Mouse (Mus musculus) kidney, adult 18-20 months (tissue): ENCODE measurements at regions not wholly inside any gene's neighbourhood (a gene's known extent, or its start where the extent isn't known, plus 50 kb on each side); places are given as distances from the start of the nearest gene placed in this dataset.

Experiments used
- DNase-seq: peaks from one replicate; pipeline ENCODE4 v3.0.0; 2021

DNA sequence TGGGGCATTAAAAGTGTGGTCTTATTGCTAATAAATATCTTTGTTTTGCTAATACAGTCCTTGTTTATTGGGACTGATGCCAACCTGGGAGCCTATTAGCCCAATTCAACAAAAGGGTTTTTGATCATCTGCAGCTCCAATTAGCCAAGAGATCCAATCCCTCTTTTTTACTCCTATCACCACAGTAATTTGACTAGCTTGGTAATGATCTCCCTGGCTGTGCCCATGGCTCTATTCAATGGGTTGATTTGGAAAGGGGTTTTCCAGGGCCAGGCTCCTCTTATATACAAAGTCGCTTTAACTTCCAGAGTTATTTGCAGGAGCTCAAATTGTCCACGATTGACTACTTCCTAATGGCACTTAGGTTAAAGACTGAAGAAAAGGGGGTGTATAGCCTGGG is 145.1 kb upstream of the Adra1b start:
- DNase-seq: no peak

DNA sequence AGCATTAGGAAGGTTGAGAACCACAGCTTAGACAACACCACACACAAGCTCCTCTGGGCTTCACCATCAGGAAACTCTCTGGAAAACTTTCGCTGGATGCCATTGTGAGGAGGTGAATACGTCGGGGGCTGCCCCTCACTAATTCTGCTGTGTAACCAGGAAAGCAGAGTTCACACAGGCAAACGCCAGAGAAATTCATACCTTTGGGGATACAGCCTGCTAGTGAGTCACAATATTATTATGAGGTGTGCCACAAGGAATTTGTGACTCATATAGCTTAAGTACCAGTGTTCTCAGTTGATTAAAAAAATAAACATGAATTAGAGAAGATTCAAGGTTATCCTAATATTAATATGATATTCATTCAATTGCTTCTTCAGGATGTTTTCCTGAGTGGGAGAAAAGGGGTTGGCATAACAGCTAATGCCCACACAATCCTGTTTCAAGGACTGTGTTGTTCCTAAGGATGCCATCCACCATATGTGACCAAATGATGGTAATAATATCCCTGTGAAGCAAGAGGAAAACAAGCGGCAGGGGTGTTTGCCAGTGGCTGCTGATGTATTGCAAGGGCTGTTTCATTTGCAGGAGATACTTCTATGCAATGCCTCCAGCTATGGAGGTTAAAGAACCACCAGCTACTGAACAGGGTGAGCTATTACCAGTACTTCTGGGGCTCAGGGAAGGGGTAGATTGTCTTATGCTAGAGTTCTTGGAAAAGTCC is 148.4 kb upstream of the Adra1b start:
- no peak for DNase-seq

DNA sequence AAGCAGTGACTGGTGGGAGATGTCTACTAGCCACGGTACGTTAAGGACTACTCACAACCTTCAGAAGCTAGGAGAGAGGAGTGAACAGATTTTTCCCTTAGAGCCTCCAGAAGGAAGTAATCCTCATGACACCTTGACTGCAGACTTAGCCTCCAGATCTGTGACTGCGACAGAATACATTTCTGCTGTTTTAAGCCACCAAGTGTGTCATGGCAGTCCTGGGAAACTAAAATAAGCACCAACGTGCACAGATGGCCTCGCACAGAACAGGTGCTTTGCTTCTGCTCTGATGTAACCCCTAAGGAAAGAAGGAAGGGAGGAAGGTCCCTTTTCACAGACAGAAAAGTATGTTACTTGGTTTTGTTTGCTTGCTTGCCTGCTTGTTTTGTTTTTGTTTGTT is 151.5 kb upstream of the Adra1b start:
- no peak for DNase-seq

DNA sequence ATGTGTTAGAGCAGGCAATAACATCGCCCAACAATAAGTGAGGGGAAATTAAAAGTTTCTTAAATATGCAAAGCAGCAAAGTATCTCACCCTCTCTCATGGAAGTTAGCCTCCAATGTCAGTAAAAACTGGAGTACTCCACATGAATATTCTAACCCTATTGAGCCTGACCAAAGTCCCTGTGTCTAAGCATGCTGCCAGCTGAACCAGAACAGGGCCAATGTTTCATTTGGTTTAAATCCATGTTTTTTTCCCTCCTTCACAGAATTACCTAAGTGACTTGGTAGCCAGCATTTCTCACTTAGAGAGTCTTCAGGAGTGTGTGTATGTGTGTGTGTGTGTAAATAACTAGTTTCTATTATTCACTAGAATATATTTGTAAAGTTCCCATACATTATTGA is 161.4 kb upstream of the Adra1b start:
- no peak for DNase-seq

DNA sequence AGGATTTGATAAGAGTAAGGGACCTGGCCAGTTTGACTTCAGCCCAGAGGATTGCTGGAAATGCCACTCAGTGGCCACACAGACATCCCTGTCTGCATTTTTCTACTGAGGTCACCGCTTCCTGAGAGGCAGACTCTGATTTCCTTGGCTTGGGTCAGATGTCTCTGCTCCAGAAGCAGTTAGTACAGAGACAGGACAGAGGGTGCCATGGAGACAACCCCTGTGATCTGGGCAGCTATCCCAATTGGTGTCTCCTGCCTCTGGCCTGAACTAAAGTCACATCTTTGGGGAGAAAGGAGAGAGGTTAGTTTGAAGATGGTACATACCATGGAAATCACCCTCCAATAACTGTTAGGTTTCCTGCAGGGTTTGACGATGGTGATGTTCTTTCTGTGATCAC is 165.2 kb upstream of the Adra1b start:
- DNase-seq: no peak

DNA sequence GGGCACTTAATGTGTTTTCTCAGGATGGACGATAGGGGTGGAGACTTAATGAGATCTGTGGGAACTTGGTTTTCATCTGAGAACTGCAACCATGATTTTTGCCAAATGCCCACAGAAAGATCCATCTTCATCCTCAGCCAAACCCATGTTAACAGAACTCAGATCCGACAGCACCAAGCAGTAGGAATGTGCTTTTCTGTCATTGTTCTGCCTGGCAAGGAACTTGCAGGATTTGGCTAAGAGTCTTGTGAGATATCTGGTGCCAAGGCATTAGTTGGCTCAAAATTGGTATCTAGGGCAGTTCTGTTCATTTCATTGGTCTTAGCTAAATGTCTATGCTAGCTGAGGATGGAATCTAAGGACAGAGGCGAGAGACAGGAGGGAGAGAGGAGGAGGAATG is 182.7 kb upstream of the Adra1b start:
- no peak for DNase-seq

DNA sequence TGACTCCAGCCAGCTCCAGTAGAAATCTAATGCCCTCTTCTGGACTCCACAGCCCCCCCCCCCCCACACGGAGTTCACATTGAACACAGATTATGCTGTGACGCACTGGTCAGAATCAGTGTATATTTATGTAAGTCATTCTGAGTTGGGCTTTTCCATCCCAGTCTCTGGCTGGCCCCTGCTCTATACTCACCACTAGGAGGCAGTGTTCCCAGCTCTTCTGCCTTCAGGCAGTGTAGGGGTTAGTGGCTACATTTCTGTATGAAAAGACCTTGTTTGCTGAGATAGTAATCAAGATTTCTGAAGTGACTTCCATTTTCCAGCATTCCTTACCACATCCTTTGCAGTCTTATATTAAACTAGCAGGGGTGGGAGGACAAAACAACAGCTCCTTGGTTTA is 185.9 kb upstream of the Adra1b start:
- no peak for DNase-seq

DNA sequence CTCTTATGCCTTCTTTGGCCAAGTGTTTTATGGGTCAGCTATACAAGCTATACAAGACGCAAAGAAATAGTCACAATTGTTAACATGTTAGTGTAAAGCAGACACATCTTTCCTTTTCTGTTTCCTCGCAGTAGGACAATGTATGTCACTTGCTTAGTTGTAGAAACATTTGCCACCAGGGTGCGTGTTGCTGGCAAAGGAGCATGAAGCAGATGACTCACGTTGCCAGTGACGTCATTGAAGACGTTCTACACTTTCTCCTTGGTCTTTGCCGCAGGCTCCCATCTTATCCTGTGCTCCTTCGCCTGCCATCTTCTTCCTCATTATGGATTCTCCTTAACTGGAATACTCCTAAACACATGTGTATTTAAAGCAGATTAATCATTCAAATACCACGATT is 188.5 kb upstream of the Adra1b start:
- no peak for DNase-seq

DNA sequence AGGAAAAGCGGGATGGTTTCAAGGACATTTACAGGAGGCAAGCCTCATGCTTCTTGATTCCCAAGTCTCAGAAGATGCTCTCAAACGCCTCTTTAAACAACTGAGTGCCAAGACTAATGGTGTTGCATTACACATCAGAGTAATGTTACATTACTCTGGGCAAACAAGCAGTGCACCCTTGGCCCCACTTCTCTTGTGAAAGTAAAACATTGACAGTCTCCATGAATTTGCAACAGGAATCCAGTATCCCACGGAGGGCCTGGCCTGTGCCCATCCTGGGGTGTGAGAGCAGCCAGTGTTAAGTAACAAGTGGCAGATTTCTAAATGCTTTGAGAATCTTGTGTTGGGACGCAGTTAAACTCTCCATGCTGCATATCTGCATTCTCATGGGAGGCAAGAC is 194.3 kb upstream of the Adra1b start:
- DNase-seq: no peak

DNA sequence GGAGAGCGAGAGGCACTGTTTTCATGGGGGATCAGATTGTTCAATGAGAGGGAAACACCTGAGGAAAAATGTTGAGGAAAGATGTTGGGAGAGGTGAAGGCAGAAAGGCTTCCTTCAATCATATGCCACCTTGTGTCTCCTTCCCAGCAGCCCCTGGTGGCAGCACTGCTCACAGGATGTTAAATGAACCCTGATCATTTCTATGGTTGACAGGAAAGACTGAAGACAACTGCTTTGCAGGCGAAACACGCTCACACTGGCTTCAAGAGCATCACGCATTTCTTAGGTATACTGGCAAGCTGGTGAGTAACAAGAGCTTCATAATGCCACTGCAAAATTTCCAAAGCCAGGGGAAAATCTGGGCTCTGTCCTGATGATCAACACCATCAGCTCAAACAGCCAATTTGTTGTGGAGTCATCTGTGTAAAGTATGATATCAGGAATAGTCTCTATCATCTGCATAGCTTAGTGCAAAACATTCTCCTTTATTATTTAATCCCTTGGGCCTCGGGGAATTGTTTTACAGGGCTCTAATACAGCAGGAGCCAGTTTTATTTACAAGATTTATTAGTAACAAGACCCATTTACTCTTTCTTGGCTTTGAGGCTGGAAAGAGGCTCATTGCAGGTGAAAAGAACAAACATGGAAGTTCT is 202.3 kb upstream of the Adra1b start:
- no peak for DNase-seq

DNA sequence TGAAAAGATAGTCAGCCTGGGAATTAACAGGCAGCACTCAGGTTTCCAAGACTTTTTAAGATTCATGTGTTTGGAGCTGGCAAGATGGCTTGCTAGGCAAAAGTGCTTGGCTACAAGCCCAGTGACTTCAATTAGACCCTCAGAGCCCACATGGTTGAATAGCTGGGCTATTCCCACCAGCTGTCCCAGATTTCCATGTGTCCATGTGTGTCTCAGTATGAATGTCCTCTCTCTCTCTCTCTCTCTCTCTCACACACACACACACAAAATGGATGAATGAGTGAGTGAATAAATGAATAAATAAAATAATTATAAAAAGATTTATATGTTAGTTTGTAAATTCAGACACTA is 202.8 kb upstream of the Adra1b start:
- no peak for DNase-seq

DNA sequence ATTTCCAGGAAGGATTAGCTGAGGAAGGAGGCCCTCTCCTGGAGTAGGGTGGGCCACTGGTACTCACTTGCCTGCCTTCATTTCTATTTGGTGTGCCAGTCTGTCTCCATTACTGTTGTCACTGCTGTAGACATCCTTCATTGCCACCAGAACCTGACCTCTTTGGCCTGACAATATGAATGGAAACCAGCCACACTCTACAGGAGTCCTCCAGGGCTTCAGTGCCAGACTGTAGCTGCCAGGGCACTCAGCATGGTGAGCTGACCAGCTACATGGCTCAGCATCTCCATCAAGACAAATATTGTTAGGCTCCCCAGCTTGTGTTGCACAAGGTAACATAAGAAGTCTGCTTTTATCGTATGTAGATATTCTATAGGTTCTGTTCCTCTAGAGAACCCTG is 205.2 kb upstream of the Adra1b start:
- no peak for DNase-seq

DNA sequence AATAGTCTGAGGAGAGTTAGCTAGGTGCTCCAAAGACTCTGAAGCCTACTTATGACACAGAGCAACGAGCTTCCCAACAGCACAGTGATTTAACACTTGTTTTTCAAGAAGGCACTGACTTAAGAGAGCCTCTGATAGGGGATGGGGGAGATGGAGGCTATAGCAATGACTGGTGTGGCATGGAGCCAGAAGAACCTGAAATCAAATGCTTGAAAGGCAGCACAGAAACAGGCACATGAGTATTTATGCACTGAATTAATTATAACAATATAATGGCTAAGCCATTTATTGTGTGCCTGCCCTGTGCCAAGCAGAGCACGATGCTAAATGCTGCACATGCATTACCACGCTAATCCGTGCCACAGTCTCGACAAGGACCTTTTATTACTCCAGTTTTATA is 210.5 kb upstream of the Adra1b start:
- DNase-seq: no peak

DNA sequence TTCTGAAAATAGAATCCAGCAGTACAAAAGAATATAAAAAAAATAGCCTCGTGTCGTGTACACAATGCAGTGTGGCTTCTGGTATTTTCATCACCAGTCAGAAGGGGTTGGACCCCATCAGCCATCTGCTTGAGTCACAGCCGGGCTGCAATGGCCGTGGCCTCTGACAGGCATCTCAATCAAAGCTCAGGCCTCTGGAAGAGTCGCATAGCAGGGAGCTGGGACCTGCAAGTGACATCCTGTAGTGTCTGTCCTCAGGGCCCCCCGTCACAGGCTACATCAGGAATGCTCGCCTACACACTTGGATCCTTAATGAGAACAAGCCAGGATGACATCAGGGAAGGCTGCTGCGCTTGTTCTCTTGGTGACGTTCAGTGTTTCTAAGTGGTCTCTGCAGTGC is 226.1 kb upstream of the Adra1b start:
- DNase-seq: no peak

DNA sequence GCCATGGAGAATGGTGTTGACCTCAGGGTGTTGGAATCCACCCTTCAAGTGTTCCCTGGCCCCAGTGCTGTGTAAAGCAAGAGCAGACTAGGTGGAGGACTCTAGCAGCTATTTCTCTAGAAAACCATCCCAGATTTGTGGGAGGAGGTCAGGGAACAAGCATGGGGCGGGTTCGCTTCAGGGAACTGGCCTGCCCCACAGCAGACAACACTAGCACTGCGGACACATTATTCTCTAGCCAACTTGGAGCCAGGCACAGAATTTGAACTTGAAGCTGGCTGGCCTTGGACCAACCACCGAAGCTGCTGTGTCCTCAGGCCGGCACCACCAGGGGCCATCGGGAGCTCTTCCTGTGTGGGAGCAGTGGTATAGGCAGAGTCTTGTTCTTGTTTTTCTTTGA is 227.5 kb upstream of the Adra1b start:
- no peak for DNase-seq

DNA sequence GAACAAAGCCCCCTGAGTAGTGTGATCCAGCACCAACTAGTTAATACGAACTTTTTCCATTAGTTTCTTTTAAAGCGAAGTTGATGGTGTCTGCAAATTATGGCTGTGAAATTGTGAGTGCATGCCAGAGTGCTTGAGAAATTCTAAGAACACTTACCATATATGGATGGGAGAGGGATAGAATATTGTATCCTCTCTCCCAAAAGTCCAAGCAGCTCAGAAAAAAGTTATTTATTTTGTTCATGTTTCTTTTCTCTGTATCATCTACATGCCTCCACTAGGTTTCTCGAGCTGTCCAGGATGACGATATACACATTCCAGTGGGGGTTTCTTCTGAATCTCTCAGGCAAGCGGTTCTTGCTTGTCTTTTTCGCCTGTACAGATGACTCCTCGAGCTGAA is 232.2 kb upstream of the Adra1b start:
- DNase-seq: no peak

DNA sequence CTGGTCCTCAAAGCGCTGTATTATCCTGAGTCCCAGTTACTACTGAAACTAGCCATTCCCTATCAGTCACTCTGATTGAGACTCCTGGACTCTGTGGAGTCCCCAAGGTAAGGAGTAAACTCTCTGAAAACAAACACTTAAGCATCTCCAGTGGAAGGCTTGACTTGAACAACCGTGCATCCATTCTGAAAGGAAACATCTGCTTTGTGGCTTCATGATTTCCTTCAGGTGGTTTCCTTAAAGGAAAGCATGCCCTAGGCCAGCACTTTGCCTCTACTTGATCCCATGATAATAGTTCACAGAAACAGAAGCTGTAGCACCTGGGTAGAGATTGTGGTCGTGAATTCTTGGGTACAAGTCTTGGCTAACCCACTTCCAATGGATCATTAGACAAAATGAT is 235.0 kb upstream of the Adra1b start:
- DNase-seq: no peak

DNA sequence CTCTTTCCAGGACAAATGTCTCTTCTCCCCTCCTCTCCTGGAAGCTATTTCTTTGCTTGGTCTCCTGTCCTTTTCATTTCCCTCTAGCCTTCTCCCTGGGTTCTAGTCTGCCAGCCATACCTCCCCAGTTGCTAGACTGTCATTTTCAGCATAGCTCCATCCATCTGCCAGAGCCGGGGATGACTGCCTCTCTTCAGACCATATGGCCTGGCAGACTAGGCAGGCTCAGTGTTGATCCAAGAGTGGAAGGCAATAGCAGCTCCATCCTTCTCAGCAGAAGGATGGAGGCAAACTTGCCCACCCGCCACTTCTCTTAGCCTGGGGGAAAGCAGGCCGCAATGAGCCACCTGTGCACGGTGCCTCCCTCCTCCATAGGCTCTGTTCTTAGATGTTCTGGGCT is 242.0 kb upstream of the Adra1b start:
- DNase-seq: no peak

DNA sequence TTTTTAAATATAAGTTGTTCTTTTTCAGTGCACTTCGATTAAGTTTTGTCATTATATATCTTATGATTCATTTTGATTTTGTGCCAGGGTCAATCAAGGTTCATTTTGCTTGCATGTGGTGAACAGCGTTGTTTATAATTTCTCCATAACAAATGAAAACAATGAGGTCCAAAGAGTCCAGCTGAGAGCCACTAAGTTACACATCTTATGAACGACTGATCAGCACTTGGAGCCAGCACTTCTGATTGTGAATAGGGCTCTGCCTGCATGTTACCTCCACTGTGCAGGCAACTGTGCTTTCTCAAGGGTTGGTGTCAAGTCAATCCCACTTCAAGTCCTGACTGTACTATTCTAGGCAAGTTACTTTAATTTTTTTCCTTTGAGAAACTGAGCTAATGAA is 243.5 kb upstream of the Adra1b start:
- DNase-seq: no peak

DNA sequence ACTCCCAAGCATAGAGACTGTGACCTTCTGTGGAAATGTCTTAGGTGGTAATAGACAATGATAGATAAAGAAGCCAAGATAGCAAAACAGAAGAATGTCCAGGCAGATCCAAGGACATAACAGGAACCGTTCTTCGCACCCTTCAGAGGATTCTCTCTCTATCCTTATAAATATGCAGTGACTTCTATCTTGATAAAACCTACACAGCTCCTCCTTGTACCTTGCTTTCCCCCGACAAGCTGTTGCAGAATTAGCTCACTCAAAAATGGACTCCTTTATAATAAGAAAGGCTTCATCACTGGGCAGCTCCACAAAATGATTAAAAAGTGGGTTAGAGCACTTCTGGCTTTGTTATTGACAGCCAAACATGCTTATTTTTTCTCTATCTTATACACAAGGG is 245.4 kb upstream of the Adra1b start:
- DNase-seq: no peak

DNA sequence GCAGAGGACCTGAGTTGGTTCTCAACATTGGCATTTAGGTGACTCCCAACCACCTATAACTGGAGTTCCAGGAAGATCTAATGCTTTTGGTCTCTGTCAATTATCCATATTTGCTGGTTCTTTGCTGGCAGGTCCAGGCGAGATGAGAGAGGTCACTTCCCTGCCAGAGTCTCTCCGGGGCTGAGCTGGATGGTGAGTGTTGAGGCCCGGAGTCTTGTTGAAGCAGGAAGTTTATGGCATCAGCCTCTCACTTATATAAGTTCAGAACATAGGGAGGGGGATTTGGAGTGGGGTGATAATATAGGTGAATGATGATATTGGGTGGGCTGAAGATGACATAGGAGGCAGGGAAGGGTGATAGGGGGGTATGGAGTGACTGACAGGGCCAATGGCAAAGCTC is 246.3 kb upstream of the Il12b start:
- DNase-seq: no peak

DNA sequence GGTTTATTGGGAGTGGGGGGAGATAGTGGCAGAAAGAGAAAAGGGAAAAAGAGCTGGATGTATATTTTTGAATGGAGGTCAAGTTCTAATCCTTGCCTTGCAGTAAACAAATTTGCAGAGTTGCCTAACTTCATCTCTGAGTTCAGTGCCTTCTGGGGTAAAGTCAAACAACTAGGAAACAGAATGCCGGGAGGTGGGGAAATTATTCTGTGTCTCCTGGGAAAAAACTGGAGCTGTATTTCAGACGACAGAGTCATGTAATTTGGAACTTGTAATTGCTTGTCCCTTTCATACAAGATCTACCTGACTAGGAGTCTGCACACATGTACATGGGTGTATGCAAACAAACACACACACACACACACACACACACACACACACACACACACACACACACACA is 244.3 kb upstream of the Il12b start:
- DNase-seq: no peak

DNA sequence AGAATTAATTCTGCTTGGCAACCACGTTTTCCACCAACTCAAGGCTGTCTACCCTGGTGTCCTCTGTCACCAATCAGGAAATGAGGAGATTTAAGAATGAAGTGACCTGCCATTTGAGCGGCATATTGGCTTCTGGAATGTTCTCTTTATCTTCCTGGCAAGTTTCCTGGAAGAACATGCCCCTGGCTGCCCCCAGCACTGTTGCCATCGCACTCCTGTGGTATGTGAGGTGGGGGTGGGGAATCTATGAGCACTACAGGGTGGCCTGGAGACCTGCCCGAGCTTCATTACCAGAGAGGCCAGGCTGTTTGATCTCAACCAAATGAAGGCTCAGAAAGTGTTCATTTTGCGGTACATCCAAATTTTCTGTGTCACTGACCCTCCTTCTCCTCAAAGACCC is 243.8 kb upstream of the Il12b start:
- DNase-seq: peak; percentile 15

DNA sequence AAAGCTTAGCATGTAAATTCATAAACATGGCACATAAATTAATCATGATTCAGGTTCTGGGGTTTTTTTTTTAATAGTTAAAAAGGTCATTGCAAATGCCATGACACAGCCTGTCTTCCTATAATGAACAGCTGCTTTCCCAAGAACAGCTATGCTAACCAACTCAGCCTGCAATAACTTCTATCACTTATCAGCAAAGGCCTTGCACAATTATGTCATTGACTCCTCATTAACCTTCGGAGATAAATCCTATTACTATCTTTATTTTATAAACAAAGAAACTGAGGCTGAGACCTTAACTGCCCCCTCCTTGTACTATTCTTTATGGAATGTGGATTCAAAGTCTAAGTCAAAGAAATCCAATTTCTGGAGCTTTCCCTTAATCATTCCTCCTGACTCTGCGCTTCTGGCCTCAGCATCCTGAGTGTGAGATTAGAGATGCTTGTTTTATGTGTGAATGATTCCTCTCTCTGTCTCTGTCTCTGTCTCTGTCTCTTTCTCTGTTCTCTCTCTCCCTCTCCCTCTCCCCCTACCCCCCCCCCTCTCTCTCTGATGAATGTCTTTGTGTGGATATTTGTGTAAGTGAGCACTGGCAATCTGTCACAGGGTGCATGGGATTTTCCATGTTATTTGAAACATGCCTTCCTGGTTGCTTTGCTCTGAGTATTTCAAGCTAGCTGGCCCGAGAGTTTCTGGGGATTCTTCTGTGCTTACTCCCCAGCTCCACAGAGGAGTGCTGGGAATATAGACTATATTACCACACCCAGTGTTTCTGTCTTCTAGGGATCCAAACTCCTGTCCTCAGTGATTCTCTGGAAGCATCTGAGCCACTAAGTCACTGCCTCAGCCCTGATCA is 243.1 kb upstream of the Il12b start:
- no peak for DNase-seq
